Mouse (Mus musculus) small intestine, adult 2 months (tissue): Measurements from ENCODE around the gene Ppm1h.

Source experiments
- CTCF ChIP-seq: fragments of 200-500 bp; IDR thresholded peaks from 2 replicates; pipeline ENCODE4 v1.5.1; 2012; ENCODE audit warnings: low read depth, mild to moderate bottlenecking, control low read depth, inconsistent platforms, low read length, moderate library complexity, mixed read lengths; ENCODE audit not compliant: insufficient replicate concordance, insufficient read length; ENCODE audit errors: extremely low read depth
- POLR2A ChIP-seq: fragments of 200-500 bp; IDR thresholded peaks from 2 replicates; pipeline ENCODE4 v1.6.1; 2012; ENCODE audit warnings: low read depth, mild to moderate bottlenecking, control low read depth, inconsistent platforms, low read length, moderate library complexity

- TF ChIP-seq CTCF (no peak), POLR2A (no peak)
These were observed 60.5 kb downstream of the Ppm1h start for GRCm38 (mm10) chr10:122739037-122739436.
